Mouse (Mus musculus) embryo, embryonic 10.5 days (tissue): ENCODE results near the gene Csrp2.

ENCODE experiments used
- DNase-seq: peaks from one replicate; pipeline ENCODE4 v3.0.0-alpha.2; 2015; ENCODE audit warnings: low spot score

The Csrp2 gene

GRCm38 (mm10) chr10:110919531-110920343 is at the start of gene Csrp2:
TSS of gene Csrp2 (plus strand) at chr10:110919789.
- peak; percentile 97 for DNase-seq

- no peak for DNase-seq
Measured at GRCm38 (mm10) chr10:110874853-110875252, 44.7 kb upstream of the Csrp2 start.

DNA sequence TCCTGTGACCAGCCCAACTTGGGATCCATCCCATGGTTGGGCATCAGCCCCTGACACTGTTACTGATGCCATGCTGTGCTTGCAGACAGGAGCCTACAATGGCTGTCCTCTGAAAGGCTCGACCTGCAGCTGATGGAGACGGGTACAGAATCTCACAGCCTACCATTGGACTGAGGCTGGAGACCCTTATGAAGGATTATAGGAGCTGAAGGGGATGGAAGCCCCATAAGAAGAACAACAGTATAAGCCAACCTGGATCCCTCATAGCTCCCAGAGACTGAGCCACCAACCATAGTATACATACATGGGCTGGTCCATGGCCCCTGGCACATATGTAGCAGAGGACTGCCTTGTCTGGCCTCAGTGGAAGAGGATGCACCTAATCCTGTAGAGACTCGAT is 42.6 kb upstream of the Csrp2 start:
- no peak for DNase-seq

DNA sequence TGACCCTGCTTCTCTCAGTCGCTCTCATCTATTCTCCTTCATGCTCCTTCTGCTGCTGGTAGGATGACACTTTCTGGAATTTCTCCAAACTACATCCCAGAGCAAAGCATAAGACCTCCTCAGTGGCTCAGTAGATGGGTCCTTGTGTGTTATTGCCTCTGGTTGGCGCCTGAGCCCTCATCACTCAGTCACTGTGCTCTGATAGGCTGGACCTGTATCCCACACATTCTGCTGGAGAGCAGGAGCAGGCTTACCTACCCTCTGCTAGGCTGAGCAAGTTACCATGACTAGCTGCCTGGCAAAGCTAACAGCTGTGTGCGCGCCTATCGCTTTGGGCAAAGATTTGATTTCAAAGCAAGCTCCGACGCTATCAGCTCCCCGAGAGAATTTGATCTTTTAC is 41.7 kb upstream of the Csrp2 start:
- no peak for DNase-seq

- peak; percentile 58 for DNase-seq
Measured at GRCm38 (mm10) chr10:110878641-110879040, 40.9 kb upstream of the Csrp2 start.

GRCm38 (mm10) chr10:110879426-110880066 is 40.0 kb upstream of the Csrp2 start:
- peak; percentile 62 for DNase-seq

DNA sequence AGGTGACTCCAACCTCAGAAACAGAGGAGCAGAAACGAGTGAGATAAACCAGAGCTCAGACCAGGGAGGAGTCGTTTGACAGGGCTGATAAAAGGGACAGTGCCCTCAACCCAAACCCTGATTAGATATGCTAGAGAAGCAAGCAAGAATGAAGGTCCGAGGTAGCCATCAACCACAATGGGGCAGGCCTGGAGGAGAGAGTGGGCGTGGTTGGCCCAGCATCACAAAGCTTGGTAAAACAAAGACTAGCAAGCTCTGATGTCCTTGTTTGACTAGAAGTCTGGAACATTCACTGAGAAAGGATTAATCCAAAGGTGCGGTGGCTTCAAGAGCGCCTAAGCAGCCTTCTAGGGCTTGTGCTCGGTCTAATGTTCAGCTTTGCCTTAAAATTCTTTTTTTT is 38.2 kb upstream of the Csrp2 start:
- DNase-seq = no peak

DNA sequence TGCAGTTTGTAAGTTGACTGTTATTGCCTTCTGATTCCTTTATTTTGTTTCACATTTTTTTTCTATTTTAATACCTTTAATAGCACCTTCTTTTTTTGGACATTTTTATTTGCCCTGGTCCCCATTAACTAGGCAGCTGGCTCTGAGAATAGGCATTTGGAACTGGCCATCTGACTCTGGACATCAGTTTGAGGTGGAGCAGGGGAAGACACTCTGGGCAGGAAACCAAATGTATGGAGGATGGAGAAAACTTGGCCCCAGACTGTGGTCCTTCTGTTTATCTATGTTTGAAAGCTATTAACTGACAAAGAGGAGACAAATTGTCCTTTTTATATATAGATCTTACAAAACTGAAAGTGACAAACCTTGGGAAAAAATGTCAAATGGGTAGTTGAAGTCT is 36.9 kb upstream of the Csrp2 start:
- no peak for DNase-seq

DNA sequence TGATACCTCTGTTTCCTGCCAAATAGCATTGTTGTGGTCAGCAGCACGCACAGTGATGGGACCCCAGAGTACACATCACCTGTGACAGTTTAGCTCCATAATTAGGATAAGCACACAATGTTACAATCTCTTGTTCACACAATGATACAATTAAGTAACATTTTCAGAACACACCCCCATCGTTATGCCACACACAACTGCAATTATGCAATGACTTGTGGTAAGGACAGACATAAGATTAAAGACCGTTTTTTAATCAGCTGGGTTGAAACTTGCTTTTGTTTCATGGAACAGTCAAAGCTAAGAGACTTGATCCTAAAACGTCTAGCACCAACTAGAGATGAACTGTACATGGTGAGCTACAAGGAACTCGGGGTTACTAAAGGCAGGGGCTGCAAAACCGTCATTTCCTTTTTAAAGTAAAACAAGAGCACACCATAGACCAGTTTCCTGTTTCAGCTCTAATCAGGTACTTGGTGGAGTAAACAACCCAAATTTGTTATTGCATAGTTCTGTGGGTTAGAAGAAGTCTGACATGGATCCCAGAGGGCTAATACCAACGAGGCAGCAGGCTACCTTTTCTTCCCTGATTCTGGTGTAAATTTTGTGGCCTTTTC is 28.8 kb upstream of the Csrp2 start:
- no peak for DNase-seq

- no peak for DNase-seq
Measured at GRCm38 (mm10) chr10:110899744-110900501, 19.7 kb upstream of the Csrp2 start.

GRCm38 (mm10) chr10:110903862-110904261 is 15.7 kb upstream of the Csrp2 start:
- no peak for DNase-seq

DNA sequence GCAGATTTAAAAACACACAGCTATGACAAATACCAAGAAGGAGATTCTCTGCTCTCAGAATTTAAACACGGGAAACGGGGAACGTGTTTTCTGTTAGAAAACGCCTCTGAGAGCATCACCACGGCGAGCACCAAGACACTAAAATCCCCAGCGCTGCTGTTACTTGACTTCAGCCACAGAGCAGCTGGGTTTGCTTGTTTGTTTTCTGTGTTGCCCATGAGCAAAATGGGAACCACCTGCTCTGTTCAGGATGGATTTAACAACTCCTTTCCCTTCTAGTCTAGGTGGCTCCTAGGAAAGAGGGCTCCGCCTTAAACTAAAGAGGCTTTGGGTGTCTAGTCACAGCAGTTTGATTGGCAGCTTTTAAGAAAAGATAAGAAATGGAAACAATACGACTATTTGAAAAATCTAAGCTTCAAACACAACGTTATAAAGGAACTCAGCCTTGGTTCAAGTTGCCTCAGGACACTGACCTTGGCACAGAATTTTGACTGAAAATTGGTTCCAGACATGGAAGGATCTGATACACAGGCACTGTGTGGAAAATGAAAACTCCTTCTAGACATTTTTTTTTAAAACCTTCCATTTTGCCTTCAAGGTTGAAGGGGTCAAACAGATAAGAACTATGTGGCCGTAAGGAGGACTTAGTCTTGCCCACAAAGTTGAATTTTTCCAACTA is 2.8 kb upstream of the Csrp2 start:
- DNase-seq = peak; percentile 43

GRCm38 (mm10) chr10:110917521-110917920 is 2.1 kb upstream of the Csrp2 start:
- DNase-seq = no peak

GRCm38 (mm10) chr10:110918414-110919391 is 886 bp upstream of the Csrp2 start:
- peak; percentile 81 for DNase-seq

DNA sequence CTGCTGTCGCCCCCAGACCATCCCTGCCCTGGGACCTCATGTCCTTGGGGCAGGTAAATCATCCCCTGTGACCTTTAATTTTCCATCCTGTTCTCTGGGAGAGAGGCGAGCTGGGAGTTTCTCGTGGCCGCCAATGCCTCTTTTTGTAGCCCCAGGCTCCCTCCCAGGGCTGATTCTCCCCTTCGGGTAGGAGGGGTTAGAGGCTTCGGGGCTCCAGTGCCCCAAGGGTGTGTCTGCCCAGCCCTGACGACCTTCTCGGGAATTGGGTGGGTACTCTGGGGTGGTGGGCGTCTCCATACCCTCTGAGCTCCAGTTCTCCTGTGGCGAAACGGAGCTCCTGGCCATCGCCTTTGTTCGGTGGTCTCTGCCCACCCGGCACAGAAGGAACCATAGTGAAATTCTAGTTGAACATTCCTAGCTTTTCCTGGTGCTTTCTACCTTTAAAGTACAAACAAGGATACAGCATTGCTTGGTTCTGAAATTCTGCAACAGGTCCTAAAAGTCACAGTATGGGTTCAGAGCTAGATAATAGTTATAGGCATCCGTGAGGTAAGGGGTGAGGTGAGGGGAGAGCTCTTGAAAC is 870 bp downstream of the Csrp2 start:
- no peak for DNase-seq

- no peak for DNase-seq
Measured at GRCm38 (mm10) chr10:110921890-110922289, 2.3 kb downstream of the Csrp2 start.

- DNase-seq = no peak
Measured at GRCm38 (mm10) chr10:110922612-110923011, 3.0 kb downstream of the Csrp2 start.

DNA sequence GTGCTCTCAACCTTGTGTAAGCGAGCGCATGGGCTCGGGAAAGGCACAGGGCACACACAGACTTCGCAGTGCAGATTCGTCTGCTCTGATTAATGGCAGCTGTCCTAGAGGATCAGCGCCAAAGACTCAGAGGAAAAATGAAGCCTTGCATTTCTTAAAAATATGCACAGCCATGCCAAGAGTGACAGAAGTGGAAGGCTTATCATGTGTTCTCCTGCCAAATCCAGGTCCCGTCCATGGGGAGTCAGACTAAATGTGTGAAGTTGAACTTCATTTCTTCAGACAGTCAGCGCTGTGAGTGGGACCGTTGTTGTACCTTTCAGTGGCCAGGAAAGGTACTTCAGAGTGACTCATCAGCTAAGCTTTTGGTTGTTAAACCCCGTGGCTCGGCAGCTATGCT is 7.9 kb downstream of the Csrp2 start:
- no peak for DNase-seq

DNA sequence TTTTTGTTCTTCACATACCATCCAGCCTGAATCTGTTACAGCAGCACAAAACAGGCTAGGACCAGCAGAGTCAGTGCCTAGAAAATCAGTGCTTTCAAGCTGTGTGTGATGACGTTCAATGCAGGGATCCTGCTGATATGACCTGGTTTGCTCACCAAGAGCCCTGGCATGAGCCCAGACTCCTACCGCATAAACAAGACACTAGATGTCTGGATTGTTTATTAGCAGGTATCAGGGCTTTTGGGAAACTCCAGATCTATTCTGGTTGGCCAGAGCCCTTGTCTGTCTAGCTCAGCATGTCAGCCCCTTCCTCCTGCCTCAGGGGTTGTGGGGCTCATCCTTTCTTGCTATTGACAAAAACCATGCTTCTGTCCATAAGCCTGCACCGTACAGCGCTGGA is 10.2 kb downstream of the Csrp2 start:
- DNase-seq = no peak
